Mouse (Mus musculus) intestine, postnatal 0 days (tissue): ENCODE results near the gene Cfap97. TPM values are rescaled to one million over a fixed set of nuclear protein-coding genes. Genes with fewer than 3 reads are reported as not detected.
"Not testable (repeated sequence)": the region's sequence is repeated elsewhere in the genome, so short reads cannot be mapped to it uniquely, and the experiment has no call there.

ENCODE experiments used
- ATAC-seq: fragments of 200-750 bp; cut with Nextera tagmentation; 2 replicates; pipeline ENCODE4 v1.8.0; 2017; ENCODE audit warnings: mild to moderate bottlenecking, moderate TSS enrichment, moderate library complexity
- H3K27ac ChIP-seq: fragments of 300-500 bp; sonication (generic); 2 replicates; pipeline ENCODE4 v1.5.1; 2014; ENCODE audit warnings: mild to moderate bottlenecking, low read depth, low read length, moderate library complexity
- H3K27me3 ChIP-seq: fragments of 300-500 bp; sonication (generic); replicated peaks from 2 replicates; pipeline ENCODE4 v1.6.1; 2014; ENCODE audit warnings: low read length, mixed read lengths; ENCODE audit not compliant: control insufficient read depth, insufficient read depth
- H3K36me3 ChIP-seq: fragments of 300-500 bp; sonication (generic); 2 replicates; pipeline ENCODE4 v1.6.1; 2014; ENCODE audit warnings: mild to moderate bottlenecking, moderate library complexity; ENCODE audit not compliant: control insufficient read depth, insufficient read depth
- H3K4me1 ChIP-seq: fragments of 300-500 bp; sonication (generic); replicated peaks from 2 replicates; pipeline ENCODE4 v1.6.1; 2014; ENCODE audit warnings: antibody characterized with exemption, low read length, mixed read lengths; ENCODE audit not compliant: control insufficient read depth, insufficient read depth
- H3K4me2 ChIP-seq: fragments of 300-500 bp; sonication (generic); replicated peaks from 2 replicates; pipeline ENCODE4 v1.6.1; 2014; ENCODE audit warnings: low read depth, mild to moderate bottlenecking, moderate library complexity
- H3K4me3 ChIP-seq: fragments of 300-500 bp; sonication (generic); 2 replicates; pipeline ENCODE4 v1.5.1; 2014; ENCODE audit warnings: low read depth, low read length
- H3K9ac ChIP-seq: fragments of 300-500 bp; sonication (generic); 2 replicates; pipeline ENCODE4 v1.6.1; 2014; ENCODE audit warnings: mild to moderate bottlenecking, low read depth, low read length
- H3K9me3 ChIP-seq: fragments of 300-500 bp; sonication (generic); 2 replicates; pipeline ENCODE4 v1.6.1; 2016; ENCODE audit warnings: mixed run types; ENCODE audit not compliant: control insufficient read depth
- CTCF ChIP-seq: sonication (generic); IDR thresholded peaks from 2 replicates; pipeline ENCODE4 v1.5.1; 2016; ENCODE audit warnings: low read depth, mild to moderate bottlenecking, control low read depth, antibody characterized with exemption, moderate library complexity
- WGBS: fragments of 180-500 bp; shearing (Covaris S2); extraction: QIAGEN DNeasy Blood & Tissue Kit; methylation state at CpG from one replicate; pipeline ENCODE4 v1.1.7; 2014; 5-methylcytosine and 5-hydroxymethylcytosine counted together
- polyA plus RNA-seq: library from polyadenylated mRNA; unstranded; fragments of >200 nt; fragmentation: Nextera tagmentation; extraction: Ambion mirVana; gene quantifications from 2 replicates; pipeline ENCODE4 v1.2.1, GENCODE M21; 2015

Gene Cfap97
- polyA plus RNA-seq, 1 experiment from 2014 or later = 15.2 TPM

DNA sequence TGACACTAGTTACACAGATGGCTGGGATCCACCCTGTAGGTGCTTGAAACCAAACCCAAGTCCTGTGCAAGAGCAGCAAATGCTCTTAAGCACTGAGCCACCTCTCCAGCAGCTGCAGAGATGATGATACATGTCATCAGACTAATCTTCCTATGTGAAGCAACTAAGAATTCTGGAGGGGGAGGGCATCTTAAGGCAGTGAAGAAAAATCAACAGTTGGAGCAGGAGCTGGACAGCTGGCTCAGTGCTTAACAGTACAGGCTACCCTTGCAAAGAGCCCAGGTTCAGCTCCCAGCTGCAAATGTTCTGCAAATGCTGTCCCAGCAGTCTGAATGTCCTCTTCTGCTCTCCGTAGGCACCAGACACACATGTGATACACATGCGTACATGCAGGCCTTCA, 29.1 kb upstream of the Cfap97 start:
- TF ChIP-seq CTCF = no peak
- Histone ChIP-seq H3K27ac (no peak overlapping the region), H3K4me1 (no peaks in the 10 kb centered on the region), H3K4me2 (no peak overlapping the region), H3K27me3 (no peaks in the 10 kb centered on the region), H3K36me3 (peaks cover 8% of the 10 kb centered on the region; the same call in 1 of the 2 replicates), H3K4me3 (no peak overlapping the region), H3K9me3 (no peaks in the 10 kb centered on the region), H3K9ac (no peak overlapping the region)
- ATAC-seq = no peak
- 80% methylated on average over 2 of the region's 2 CpGs for WGBS

- TF ChIP-seq CTCF = no peak
- ATAC-seq = no peak
These were observed 21.1 kb upstream of the Cfap97 start for GRCm38 (mm10) chr8:46130426-46130825.

GRCm38 (mm10) chr8:46135546-46135945, 16.0 kb upstream of the Cfap97 start:
- not testable (repeated sequence) for H3K27me3 ChIP-seq, H3K27ac ChIP-seq, H3K4me3 ChIP-seq, H3K36me3 ChIP-seq, ATAC-seq, H3K9ac ChIP-seq, H3K9me3 ChIP-seq, H3K4me2 ChIP-seq, H3K4me1 ChIP-seq
- 83% methylated on average over 2 of the region's 2 CpGs for WGBS

More at GRCm38 (mm10) chr8:46130426-46130825, 21.1 kb upstream of the Cfap97 start:
- Histone ChIP-seq H3K27me3 (no peaks in the 10 kb centered on the region), H3K4me3 (no peak overlapping the region), H3K9me3 (0 out of 2 replicates have a peak, but pooled peaks cover 2% of the 10 kb centered on the region), H3K27ac (no peak overlapping the region), H3K4me1 (0 out of 2 replicates have a peak, but pooled peaks cover 3% of the 10 kb centered on the region), H3K4me2 (no peak overlapping the region), H3K9ac (no peak overlapping the region), H3K36me3 (no peaks in the 10 kb centered on the region)
- 52% methylated on average over 2 of the region's 2 CpGs for WGBS

- Histone ChIP-seq H3K9ac (no peak overlapping the region), H3K4me3 (no peak overlapping the region), H3K27me3 (no peaks in the 10 kb centered on the region), H3K27ac (no peak overlapping the region), H3K4me2 (no peak overlapping the region), H3K4me1 (peaks cover 4% of the 10 kb centered on the region), H3K9me3 (0 out of 2 replicates have a peak, but pooled peaks cover 2% of the 10 kb centered on the region), H3K36me3 (no peaks in the 10 kb centered on the region)
- WGBS = 85% methylated on average over 1 of the region's 1 CpGs
- no peak for ATAC-seq
- no peak for TF ChIP-seq CTCF
These were observed 14.2 kb upstream of the Cfap97 start for GRCm38 (mm10) chr8:46137336-46137735.

GRCm38 (mm10) chr8:46137843-46138596, 13.6 kb upstream of the Cfap97 start:
- Histone ChIP-seq H3K4me3 (no peak overlapping the region), H3K36me3 (no peaks in the 10 kb centered on the region), H3K9ac (no peak overlapping the region), H3K4me1 (peaks cover 8% of the 10 kb centered on the region), H3K27ac (no peak overlapping the region), H3K4me2 (no peak overlapping the region), H3K9me3 (0 out of 2 replicates have a peak, but pooled peaks cover 2% of the 10 kb centered on the region), H3K27me3 (no peaks in the 10 kb centered on the region)
- WGBS = 76% methylated on average over 10 of the region's 10 CpGs
- TF ChIP-seq CTCF = no peak
- no peak for ATAC-seq

- no peak overlapping the region for H3K4me2 ChIP-seq
- no peaks in the 10 kb centered on the region for H3K27me3 ChIP-seq
- H3K27ac ChIP-seq = no peak overlapping the region
- ATAC-seq = no peak
- peaks cover 8% of the 10 kb centered on the region for H3K4me1 ChIP-seq
- H3K4me3 ChIP-seq = no peak overlapping the region
- H3K9me3 ChIP-seq = no peaks in the 10 kb centered on the region
- WGBS = 75% methylated on average over 9 of the region's 9 CpGs
- no peak overlapping the region for H3K9ac ChIP-seq
- no peaks in the 10 kb centered on the region for H3K36me3 ChIP-seq
- TF ChIP-seq CTCF = no peak
These were observed 11.0 kb upstream of the Cfap97 start for GRCm38 (mm10) chr8:46140376-46141120.
